Mouse (Mus musculus) neural tube, embryonic 14.5 days (tissue): ENCODE measurements at regions not wholly inside any gene's neighbourhood (a gene's known extent, or its start where the extent isn't known, plus 50 kb on each side); places are given as distances from the start of the nearest gene placed in this dataset.

Source experiments
- ATAC-seq: fragments of 200-750 bp; cut with Nextera tagmentation; 2 replicates; pipeline ENCODE4 v1.8.0; 2017; ENCODE audit warnings: low read depth, mild to moderate bottlenecking, moderate TSS enrichment, moderate library complexity
- H3K27ac ChIP-seq: fragments of 300-500 bp; sonication (generic); 2 replicates; pipeline ENCODE4 v1.5.1; 2014; ENCODE audit warnings: low read depth, mild to moderate bottlenecking, control low read depth, low read length, moderate library complexity, mixed read lengths
- H3K27me3 ChIP-seq: fragments of 300-500 bp; sonication (generic); 2 replicates; pipeline ENCODE4 v1.6.1; 2014; ENCODE audit warnings: low read length; ENCODE audit not compliant: control insufficient read depth, insufficient read depth
- H3K36me3 ChIP-seq: fragments of 300-500 bp; sonication (generic); 2 replicates; pipeline ENCODE4 v1.6.1; 2014; ENCODE audit warnings: low read length, mixed read lengths; ENCODE audit not compliant: control insufficient read depth, insufficient read depth
- H3K4me1 ChIP-seq: fragments of 300-500 bp; sonication (generic); 2 replicates; pipeline ENCODE4 v1.6.1; 2014; ENCODE audit warnings: low read length; ENCODE audit not compliant: control insufficient read depth, insufficient read depth
- H3K4me2 ChIP-seq: fragments of 300-500 bp; sonication (generic); 2 replicates; pipeline ENCODE4 v1.6.1; 2014; ENCODE audit warnings: mild to moderate bottlenecking, low read depth, low read length, control low read depth
- H3K4me3 ChIP-seq: fragments of 300-500 bp; sonication (generic); 2 replicates; pipeline ENCODE4 v1.5.1; 2014; ENCODE audit warnings: low read depth, low read length, control low read depth, mixed read lengths
- H3K9ac ChIP-seq: fragments of 300-500 bp; sonication (generic); replicated peaks from 2 replicates; pipeline ENCODE4 v1.6.1; 2014; ENCODE audit warnings: low read depth, mild to moderate bottlenecking, control low read depth, low read length, mixed read lengths
- H3K9me3 ChIP-seq: fragments of 300-500 bp; sonication (generic); 2 replicates; pipeline ENCODE4 v1.6.1; 2016; ENCODE audit warnings: low read length; ENCODE audit not compliant: control insufficient read depth
- WGBS: fragments of 180-500 bp; shearing (Covaris S2); extraction: QIAGEN DNeasy Blood & Tissue Kit; methylation state at CpG from one replicate; pipeline ENCODE4 v1.1.7; 2014; 5-methylcytosine and 5-hydroxymethylcytosine counted together

DNA sequence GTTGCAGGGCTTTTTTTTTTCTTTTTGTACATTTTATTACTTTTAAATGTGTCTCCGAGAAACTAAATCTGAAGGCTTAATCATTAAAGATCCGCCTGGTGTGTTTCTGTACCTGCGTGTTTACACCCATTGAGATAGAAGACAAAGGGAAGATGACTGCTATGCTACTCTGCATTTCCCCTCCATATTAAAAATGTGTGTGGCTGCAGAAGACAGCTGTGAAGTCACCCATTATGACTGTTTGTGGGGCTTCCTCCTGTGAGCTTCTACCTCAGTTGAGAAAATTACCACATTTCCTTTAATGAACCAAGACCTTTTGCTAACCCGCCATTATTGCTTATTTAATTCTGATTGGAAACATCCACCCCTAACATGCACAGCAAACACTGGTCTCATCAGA lies 602.9 kb upstream of the Tle4 start:
- Histone ChIP-seq H3K4me2 (no peak overlapping the region), H3K9me3 (no peaks in the 10 kb centered on the region), H3K9ac (no peak overlapping the region), H3K27ac (no peak overlapping the region), H3K36me3 (no peaks in the 10 kb centered on the region), H3K4me3 (no peak overlapping the region), H3K27me3 (no peaks in the 10 kb centered on the region), H3K4me1 (peaks cover 4% of the 10 kb centered on the region; the same call in 1 of the 2 replicates)
- 56% methylated on average over 4 of the region's 4 CpGs for WGBS
- no peak for ATAC-seq

DNA sequence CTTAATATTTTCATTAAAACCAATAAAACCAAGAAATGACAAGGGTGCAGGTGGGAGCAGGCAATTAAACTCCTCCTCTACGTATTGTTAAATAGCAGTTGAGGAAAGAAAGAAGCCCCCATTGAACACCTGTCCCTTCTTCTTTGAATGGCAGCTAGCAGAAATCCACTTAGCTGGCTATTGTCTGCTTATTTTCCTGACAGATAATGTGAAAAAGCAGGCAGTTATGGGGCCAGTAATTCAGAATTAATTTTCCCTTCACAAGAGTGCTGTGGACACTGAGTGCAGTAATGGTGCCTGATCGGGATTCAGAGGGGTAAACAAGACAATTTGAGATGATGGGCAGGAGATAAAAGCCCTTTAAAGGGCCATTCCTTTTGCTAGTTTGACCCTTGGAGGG lies 602.5 kb upstream of the Tle4 start:
- Histone ChIP-seq H3K4me3 (no peak overlapping the region), H3K4me1 (peaks cover 4% of the 10 kb centered on the region; the same call in 1 of the 2 replicates), H3K36me3 (no peaks in the 10 kb centered on the region), H3K4me2 (no peak overlapping the region), H3K27me3 (no peaks in the 10 kb centered on the region), H3K27ac (no peak overlapping the region), H3K9ac (no peak overlapping the region), H3K9me3 (no peaks in the 10 kb centered on the region)
- no peak for ATAC-seq
- 14% methylated on average over 2 of the region's 2 CpGs for WGBS

DNA sequence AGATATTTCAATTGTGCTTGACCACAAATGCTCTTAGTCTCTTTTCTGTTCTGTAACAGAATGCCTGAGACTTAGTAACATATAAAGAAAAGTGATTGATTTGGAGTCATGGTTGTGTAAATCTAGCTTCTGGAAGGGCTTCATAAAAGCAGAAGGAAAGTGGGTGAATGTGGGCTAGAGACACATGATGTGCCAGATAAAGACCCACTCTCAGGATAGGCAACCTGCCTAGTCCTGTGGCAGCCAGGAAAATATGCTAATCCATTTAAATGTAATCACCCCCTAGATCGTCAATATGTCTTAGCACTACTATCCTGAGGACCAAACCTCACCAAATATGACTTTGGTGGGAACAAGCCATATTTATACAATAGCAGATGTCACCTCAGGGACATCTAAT lies 601.8 kb upstream of the Tle4 start:
- ATAC-seq: no peak
- 50% methylated on average over 1 of the region's 1 CpGs for WGBS

DNA sequence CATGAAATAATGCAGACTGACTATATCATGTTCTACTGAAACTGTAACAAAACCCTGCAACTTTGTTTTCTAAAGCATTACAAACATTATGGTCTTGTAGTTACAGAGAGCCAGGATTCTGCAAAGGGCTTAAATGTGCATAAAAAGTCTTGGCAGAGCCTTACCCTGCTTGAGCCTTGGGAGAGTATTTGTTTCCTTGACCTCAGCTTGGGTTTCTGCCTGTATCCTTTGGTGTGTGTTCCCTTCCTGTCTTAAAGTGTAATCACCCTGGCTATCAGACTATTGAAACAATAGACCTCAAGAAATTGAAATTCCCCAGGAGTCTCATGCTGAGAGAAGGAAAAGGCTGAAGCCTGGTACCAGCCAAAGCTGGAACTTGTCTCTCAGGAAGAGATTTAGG lies 577.4 kb upstream of the Tle4 start:
- H3K4me2 ChIP-seq: no peak overlapping the region
- H3K4me1 ChIP-seq: no peaks in the 10 kb centered on the region
- no peak overlapping the region for H3K27ac ChIP-seq
- no peaks in the 10 kb centered on the region for H3K36me3 ChIP-seq
- H3K9ac ChIP-seq: no peak overlapping the region
- no peaks in the 10 kb centered on the region; the same call in 1 of the 2 replicates for H3K9me3 ChIP-seq
- H3K4me3 ChIP-seq: no peak overlapping the region
- ATAC-seq: no peak
- no peaks in the 10 kb centered on the region for H3K27me3 ChIP-seq

More for the DNA sequence above, 601.8 kb upstream of the Tle4 start:
- Histone ChIP-seq H3K27ac (no peak overlapping the region), H3K9ac (no peak overlapping the region), H3K36me3 (no peaks in the 10 kb centered on the region), H3K4me2 (no peak overlapping the region), H3K27me3 (no peaks in the 10 kb centered on the region), H3K4me1 (peaks cover 4% of the 10 kb centered on the region; the same call in 1 of the 2 replicates), H3K9me3 (no peaks in the 10 kb centered on the region), H3K4me3 (no peak overlapping the region)

DNA sequence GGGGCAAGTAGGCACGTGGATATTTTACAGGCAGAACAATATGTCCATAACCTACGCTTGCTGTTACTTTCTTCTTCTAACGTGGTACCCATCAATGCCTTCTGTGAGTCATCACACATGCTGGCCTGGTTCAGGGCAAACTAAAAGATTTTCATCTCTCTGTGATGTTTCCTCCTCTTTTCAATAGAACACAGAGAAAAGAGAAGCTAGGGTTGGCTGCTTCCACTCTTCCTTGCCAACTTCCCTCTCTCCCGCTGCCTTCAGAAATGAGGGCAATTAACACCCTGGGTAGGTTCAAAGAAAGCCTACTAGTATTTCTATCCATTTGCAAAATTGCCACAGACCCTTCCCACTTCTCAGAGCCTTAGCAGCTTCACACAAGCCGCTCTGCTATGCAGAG lies 575.5 kb upstream of the Tle4 start:
- Histone ChIP-seq H3K9me3 (no peaks in the 10 kb centered on the region; the same call in 1 of the 2 replicates), H3K27me3 (no peaks in the 10 kb centered on the region), H3K4me1 (no peaks in the 10 kb centered on the region), H3K4me2 (no peak overlapping the region), H3K4me3 (no peak overlapping the region), H3K36me3 (no peaks in the 10 kb centered on the region), H3K9ac (no peak overlapping the region), H3K27ac (no peak overlapping the region)
- 24% methylated on average over 5 of the region's 5 CpGs for WGBS
- ATAC-seq: no peak

DNA sequence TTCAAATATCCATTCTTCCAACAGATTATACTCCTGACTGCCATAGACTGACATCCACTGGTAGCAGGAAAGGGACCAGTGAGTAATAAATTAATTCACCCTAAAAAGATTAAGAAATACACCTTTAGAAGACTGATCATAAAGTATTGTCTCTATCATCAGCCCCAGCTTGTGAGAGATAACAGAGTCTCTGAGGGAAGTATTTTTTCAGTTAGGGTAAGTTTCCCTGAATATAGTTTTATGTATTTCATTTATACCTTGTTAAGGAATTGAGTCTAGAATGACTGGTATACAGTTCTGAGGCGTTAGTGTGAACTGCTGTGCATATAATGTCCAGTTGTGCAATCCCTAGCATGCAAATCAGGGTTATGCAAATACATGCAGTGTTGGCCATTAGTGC lies 569.3 kb upstream of the Tle4 start:
- WGBS: 68% methylated on average over 1 of the region's 1 CpGs
- Histone ChIP-seq H3K4me1 (no peaks in the 10 kb centered on the region), H3K9ac (no peak overlapping the region), H3K9me3 (no peaks in the 10 kb centered on the region; the same call in 1 of the 2 replicates), H3K4me3 (no peak overlapping the region), H3K36me3 (no peaks in the 10 kb centered on the region), H3K4me2 (no peak overlapping the region), H3K27me3 (no peaks in the 10 kb centered on the region), H3K27ac (no peak overlapping the region)
- ATAC-seq: no peak

DNA sequence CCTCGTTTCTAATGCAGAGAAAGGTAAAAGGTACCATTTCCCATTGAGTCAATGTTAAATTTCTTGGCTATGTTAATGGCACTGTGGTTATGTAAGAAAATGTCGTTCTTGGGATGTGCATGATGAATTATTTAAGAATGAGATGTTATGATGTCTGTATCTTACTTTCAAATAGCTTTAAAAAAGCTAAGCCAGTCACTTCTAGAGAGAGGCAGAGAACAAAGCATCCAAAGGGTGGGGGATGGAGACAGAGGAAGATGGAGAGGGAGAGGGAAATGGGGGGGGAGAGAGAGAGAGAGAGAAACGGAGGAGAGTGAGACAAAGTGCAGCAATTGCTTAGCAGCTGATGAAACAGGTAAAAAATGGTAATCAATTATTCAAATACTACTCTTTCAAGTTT lies 562.8 kb upstream of the Tle4 start:
- H3K4me2 ChIP-seq: no peak overlapping the region
- H3K9ac ChIP-seq: no peak overlapping the region
- no peak overlapping the region for H3K27ac ChIP-seq
- ATAC-seq: no peak
- H3K27me3 ChIP-seq: no peaks in the 10 kb centered on the region
- no peaks in the 10 kb centered on the region for H3K36me3 ChIP-seq
- no peak overlapping the region for H3K4me3 ChIP-seq
- no peaks in the 10 kb centered on the region for H3K9me3 ChIP-seq
- WGBS: 45% methylated on average over 3 of the region's 3 CpGs
- no peaks in the 10 kb centered on the region for H3K4me1 ChIP-seq

DNA sequence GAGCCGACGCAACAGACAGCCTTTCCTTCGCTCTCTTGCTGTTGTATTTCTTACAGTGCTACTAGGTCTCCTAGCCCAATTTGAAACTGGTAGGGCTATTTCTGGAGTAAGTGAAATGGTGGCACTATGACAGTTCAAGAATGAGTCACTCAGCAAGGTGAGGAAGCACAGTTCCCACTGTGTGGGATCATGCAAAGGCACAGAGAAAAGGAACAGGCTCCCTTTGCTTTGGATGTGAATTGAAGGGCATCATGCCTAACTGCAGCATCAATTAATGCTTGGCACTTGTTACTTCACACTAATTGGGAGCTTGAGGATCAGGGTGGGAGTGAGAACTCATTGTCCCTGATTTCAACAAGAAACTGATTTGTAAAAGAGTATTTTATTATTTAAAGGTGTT lies 560.8 kb upstream of the Tle4 start:
- 98% methylated on average over 3 of the region's 3 CpGs for WGBS
- ATAC-seq: no peak
- Histone ChIP-seq H3K4me3 (no peak overlapping the region), H3K27ac (no peak overlapping the region), H3K9ac (no peak overlapping the region), H3K4me1 (no peaks in the 10 kb centered on the region), H3K4me2 (no peak overlapping the region), H3K9me3 (no peaks in the 10 kb centered on the region), H3K36me3 (no peaks in the 10 kb centered on the region), H3K27me3 (no peaks in the 10 kb centered on the region)

DNA sequence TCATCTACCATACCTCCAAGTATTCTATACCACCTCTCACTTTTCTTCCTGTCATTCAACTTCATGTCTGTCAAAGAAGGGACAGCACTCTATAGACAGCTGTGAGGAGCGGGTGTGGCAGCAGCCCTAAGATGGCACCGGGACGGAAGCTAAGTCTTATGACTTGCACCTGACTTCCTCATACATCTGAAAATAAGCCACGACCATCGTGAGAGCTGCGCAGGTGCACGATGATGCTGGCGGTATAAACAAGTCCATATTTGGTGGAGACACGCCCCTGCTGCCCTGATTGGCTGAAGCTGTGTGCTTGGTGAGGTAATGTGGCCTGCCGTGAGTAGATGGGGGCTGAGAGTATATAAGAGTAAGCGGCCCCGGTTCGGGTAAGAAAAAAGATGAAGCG lies 560.3 kb upstream of the Tle4 start:
- Histone ChIP-seq H3K4me1 (no peaks in the 10 kb centered on the region), H3K9me3 (no peaks in the 10 kb centered on the region), H3K36me3 (no peaks in the 10 kb centered on the region), H3K4me3 (no peak overlapping the region), H3K27me3 (no peaks in the 10 kb centered on the region), H3K9ac (no peak overlapping the region), H3K4me2 (no peak overlapping the region), H3K27ac (no peak overlapping the region)
- 90% methylated on average over 14 of the region's 14 CpGs for WGBS
- ATAC-seq: no peak

DNA sequence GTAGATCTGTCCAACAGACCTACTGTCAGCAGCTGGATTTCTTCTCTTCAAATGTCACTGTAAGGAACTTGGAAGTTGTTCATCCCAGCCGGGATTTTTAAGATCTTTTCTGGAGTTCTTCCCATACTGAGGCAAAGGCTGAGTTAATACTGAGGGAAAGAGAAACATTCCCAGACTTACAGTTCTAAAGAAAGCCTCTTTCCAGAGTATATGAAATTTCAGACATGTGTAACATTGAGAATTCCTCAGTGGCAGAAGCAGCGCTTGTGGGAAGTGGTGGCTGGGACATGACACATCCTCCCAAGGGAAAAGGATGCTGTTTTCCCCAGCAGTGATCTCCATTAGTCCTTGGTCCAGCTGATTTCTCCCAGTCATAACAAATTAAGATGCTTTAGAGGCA lies 556.8 kb upstream of the Tle4 start:
- no peak for ATAC-seq
- Histone ChIP-seq H3K9me3 (no peaks in the 10 kb centered on the region), H3K27me3 (no peaks in the 10 kb centered on the region), H3K27ac (no peak overlapping the region), H3K4me2 (no peak overlapping the region), H3K36me3 (no peaks in the 10 kb centered on the region), H3K9ac (no peak overlapping the region), H3K4me3 (no peak overlapping the region), H3K4me1 (no peaks in the 10 kb centered on the region)
- 77% methylated on average over 2 of the region's 2 CpGs for WGBS
